Mouse (Mus musculus) lung, adult 2 months (tissue): ENCODE results near the gene Nfe2l3.

Experiments
- CTCF ChIP-seq: fragments of 200-500 bp; IDR thresholded peaks from 2 replicates; pipeline ENCODE4 v1.5.1; 2011; ENCODE audit warnings: mild to moderate bottlenecking, low read length, control low read depth; ENCODE audit not compliant: insufficient read depth
- POLR2A ChIP-seq: fragments of 200-500 bp; IDR thresholded peaks from 2 replicates; pipeline ENCODE4 v1.6.1; 2011; ENCODE audit warnings: low read depth, mild to moderate bottlenecking, control low read depth, low read length, borderline replicate concordance; ENCODE audit errors: extremely low read depth

DNA sequence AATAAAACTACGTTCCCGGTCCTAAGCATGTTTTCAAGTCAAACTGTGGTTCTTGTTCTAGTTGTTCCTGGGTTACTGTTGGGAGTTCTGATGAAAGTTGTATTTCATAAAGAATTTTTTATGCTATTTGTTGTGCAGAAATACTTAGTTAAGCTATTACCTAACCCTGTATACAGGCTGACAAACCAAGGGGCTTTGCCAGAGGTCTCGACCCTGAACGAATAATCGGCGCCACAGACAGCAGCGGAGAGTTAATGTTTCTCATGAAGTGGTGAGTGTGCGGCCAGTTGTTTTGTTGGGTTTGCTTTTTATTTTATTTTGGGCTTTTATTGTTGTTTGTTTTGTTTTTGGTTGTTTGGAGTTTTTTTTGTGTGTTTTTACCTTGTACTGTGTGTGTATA is 49.1 kb downstream of the Nfe2l3 start:
- TF ChIP-seq CTCF (no peak), POLR2A (no peak)
